Mouse (Mus musculus) ovary, postnatal 14 days (tissue): ENCODE measurements around the gene Trmt61a.

Experiments used
- DNase-seq: peaks from one replicate; pipeline ENCODE4 v3.0.0; 2022; ENCODE audit warnings: low spot score

Trmt61a gene

DNA sequence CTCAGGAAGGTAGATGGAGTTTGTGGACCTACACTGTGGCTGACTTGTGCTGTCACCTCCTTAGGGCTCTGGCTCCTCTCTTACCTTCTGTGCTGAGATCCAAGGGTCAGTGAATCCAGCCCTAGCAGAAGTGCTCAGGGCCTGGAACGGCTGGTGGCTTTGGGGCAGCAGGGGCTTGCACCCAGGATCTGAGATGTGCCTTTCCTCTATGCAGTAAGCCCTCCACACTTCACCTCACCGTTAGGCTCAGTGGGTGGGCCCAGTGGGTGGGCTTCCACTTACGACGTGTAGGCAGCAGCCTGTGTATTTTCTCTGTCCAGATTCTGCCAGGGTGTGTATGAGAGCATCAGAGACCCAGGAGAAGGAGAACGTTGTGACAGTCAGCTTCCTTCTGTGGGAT is 55.0 kb downstream of the Trmt61a start:
- DNase-seq: no peak
